In the genomic region with DNA sequence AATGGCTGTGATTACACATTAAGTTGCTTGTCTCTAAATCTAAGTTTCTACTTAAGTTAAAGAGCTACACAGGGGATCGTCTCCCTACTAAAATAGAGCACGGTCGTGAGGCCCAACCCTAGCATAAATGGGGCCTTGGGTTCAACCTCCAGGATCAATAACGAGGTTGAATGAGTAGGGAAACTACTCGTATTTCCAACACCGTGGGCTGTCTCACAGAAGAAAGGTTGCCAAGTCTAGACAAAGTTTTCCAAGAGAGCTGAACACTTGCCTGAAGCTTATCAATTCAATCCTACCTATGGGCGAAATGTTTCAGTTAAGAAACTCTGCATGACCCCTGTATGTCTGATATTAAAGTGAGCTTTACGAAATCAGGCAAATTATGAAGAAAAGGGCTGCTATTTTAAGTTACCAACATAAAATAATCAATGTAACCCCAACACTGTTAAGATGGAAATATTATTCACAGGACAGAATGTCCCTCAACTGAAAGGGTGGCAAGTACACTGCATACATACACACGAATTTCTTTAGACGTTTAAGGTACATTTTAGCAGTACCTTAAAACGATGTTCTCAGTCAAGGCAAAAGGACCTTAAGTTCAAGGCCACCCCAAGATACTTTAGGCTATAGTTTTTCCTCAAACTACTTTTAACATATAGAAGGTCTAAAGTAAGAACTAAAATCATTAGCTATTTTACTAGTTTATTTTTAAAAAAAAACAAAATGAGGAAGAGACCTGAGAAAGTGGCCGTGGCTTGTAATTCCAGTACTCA, we compare ENCODE assay signal across 8 mouse cellular contexts. TPM values are rescaled to one million over a fixed set of nuclear protein-coding genes. Genes with fewer than 3 reads are reported as not detected.
A peak's percentile ranks its signal among the peaks of the same experiment; 100 is the strongest.
DNase-seq lines count a peak whose midpoint lies in the region; ATAC-seq and TF ChIP-seq lines count a peak whose summit lies in the region.

No protein-coding gene starts in this region.

- H3K27ac ChIP-seq in lung, embryonic 16.5 days (ENCODE audit: low read length), result no peak overlapping the region
- H3K27ac ChIP-seq in forebrain, embryonic 12.5 days, result no peak overlapping the region
- no peak overlapping the region for H3K27ac ChIP-seq in limb, embryonic 13.5 days
- H3K27ac ChIP-seq in small intestine, adult 2 months (ENCODE audit: insufficient read depth, low read depth, low read length), result no peak overlapping the region

- DNase-seq in lung, postnatal 4 days, result no peak
- DNase-seq in ovary, postnatal 36 days (ENCODE audit: low spot score), result no peak
- DNase-seq in ovary, adult 18-20 months (ENCODE audit: low spot score), result no peak
- DNase-seq in spleen, postnatal 4 days (ENCODE audit: low spot score in 2 of 2), result no peak

- H3K36me3 ChIP-seq in lung, embryonic 16.5 days (ENCODE audit: control insufficient read depth, insufficient read depth, low read length), result peaks cover 8% of the 10 kb centered on the region
- H3K36me3 ChIP-seq in forebrain, embryonic 12.5 days (replicated peaks), result peaks cover 34% of the 10 kb centered on the region
- H3K36me3 ChIP-seq in limb, embryonic 13.5 days, result peaks cover 30% of the 10 kb centered on the region
- H3K36me3 ChIP-seq in small intestine, adult 2 months (ENCODE audit: control insufficient read depth, insufficient read depth, low read length), result peaks cover 8% of the 10 kb centered on the region; the same call in 1 of the 2 replicates

- H3K27me3 ChIP-seq in lung, embryonic 16.5 days (ENCODE audit: control insufficient read depth, insufficient read depth, low read depth, low read length), result no peaks in the 10 kb centered on the region
- no peaks in the 10 kb centered on the region for H3K27me3 ChIP-seq in forebrain, embryonic 12.5 days
- H3K27me3 ChIP-seq in limb, embryonic 13.5 days, result no peaks in the 10 kb centered on the region
- no peaks in the 10 kb centered on the region for H3K27me3 ChIP-seq in small intestine, adult 2 months (ENCODE audit: control insufficient read depth, insufficient read depth, low read length)

- TF ChIP-seq CTCF in small intestine, adult 2 months (IDR thresholded peaks at IDR 0.05; ENCODE audit: extremely low read depth, insufficient read length, insufficient replicate concordance, low read depth, low read length), result no peak

- no peak for TF ChIP-seq POLR2A in small intestine, adult 2 months (IDR thresholded peaks at IDR 0.05; ENCODE audit: low read depth, low read length)

- H3K4me3 ChIP-seq in lung, embryonic 16.5 days (ENCODE audit: low read length), result peak overlapping the region; percentile 96
- peak overlapping the region; percentile 90 for H3K4me3 ChIP-seq in forebrain, embryonic 12.5 days (replicated peaks)
- peak overlapping the region; percentile 92 for H3K4me3 ChIP-seq in limb, embryonic 13.5 days
- H3K4me3 ChIP-seq in small intestine, adult 2 months (ENCODE audit: low read depth, low read length), result peak overlapping the region; percentile 24; the same call in 1 of the 2 replicates

- ATAC-seq in lung, embryonic 16.5 days (ENCODE audit: low read depth), result no peak
- no peak for ATAC-seq in forebrain, embryonic 12.5 days (ENCODE audit: low FRiP score)
- no peak for ATAC-seq in limb, embryonic 13.5 days (ENCODE audit: low FRiP score, low read depth)

- H3K9me3 ChIP-seq in lung, embryonic 16.5 days (ENCODE audit: control insufficient read depth, low read length), result no peaks in the 10 kb centered on the region
- no peaks in the 10 kb centered on the region for H3K9me3 ChIP-seq in forebrain, embryonic 12.5 days
- H3K9me3 ChIP-seq in limb, embryonic 13.5 days, result no peaks in the 10 kb centered on the region

- peak overlapping the region; percentile 92 for H3K9ac ChIP-seq in lung, embryonic 16.5 days (ENCODE audit: low read length)
- peak overlapping the region; percentile 94 for H3K9ac ChIP-seq in forebrain, embryonic 12.5 days
- H3K9ac ChIP-seq in limb, embryonic 13.5 days, result peak overlapping the region; percentile 97

- H3K4me1 ChIP-seq in lung, embryonic 16.5 days (replicated peaks; ENCODE audit: control insufficient read depth, insufficient read depth, low read length), result peaks cover 14% of the 10 kb centered on the region
- H3K4me1 ChIP-seq in forebrain, embryonic 12.5 days, result peaks cover 24% of the 10 kb centered on the region
- H3K4me1 ChIP-seq in limb, embryonic 13.5 days, result peaks cover 34% of the 10 kb centered on the region
- H3K4me1 ChIP-seq in small intestine, adult 2 months (ENCODE audit: control insufficient read depth, insufficient read depth, insufficient read length, low read length), result peaks cover 5% of the 10 kb centered on the region; the same call in 1 of the 2 replicates

- H3K4me2 ChIP-seq in lung, embryonic 16.5 days (ENCODE audit: low read depth, low read length), result peak overlapping the region; percentile 81
- peak overlapping the region; percentile 75 for H3K4me2 ChIP-seq in forebrain, embryonic 12.5 days
- peak overlapping the region; percentile 74 for H3K4me2 ChIP-seq in limb, embryonic 13.5 days (replicated peaks)

- WGBS in lung, embryonic 16.5 days, result 29% methylated on average over 12 of the region's 12 CpGs
- WGBS in forebrain, embryonic 12.5 days, result 47% methylated on average over 12 of the region's 12 CpGs
- WGBS in limb, embryonic 13.5 days, result 39% methylated on average over 12 of the region's 12 CpGs
- 12% methylated on average over 12 of the region's 12 CpGs for WGBS in small intestine, adult 2 months

RNA-seq across cellular contexts. Expression of gene Pcnp, which starts 1.5 kb away (rescaled TPM):
- 207 and 226 TPM in 2 replicates for polyA plus RNA-seq in lung, embryonic 16.5 days (2015; fragmentation: Nextera tagmentation; extraction: Ambion mirVana)
- 316 and 329 TPM in 2 replicates for polyA plus RNA-seq in forebrain, embryonic 12.5 days (2016; fragmentation: Nextera tagmentation; extraction: Ambion mirVana)
- 264 and 269 TPM in 2 replicates for polyA plus RNA-seq in limb, embryonic 13.5 days (2015; fragmentation: Nextera tagmentation; extraction: Ambion mirVana)
- polyA plus RNA-seq in small intestine, adult 2 months (2012; rRNA removed), result 1.1 and 2.9 TPM in 2 replicates

RNA-seq across cellular contexts. Expression of gene Trmt10c, which starts 9.6 kb away (rescaled TPM):
- polyA plus RNA-seq in lung, embryonic 16.5 days (2015; fragmentation: Nextera tagmentation; extraction: Ambion mirVana), result 20.9 and 23.9 TPM in 2 replicates
- 29.5 and 31.0 TPM in 2 replicates for polyA plus RNA-seq in forebrain, embryonic 12.5 days (2016; fragmentation: Nextera tagmentation; extraction: Ambion mirVana)
- 28.0 and 28.6 TPM in 2 replicates for polyA plus RNA-seq in limb, embryonic 13.5 days (2015; fragmentation: Nextera tagmentation; extraction: Ambion mirVana)
- 1.6 and 1.7 TPM in 2 replicates for polyA plus RNA-seq in small intestine, adult 2 months (2012; rRNA removed)

RNA-seq across cellular contexts. Expression of gene Senp7, which starts 20.1 kb away (rescaled TPM):
- polyA plus RNA-seq in lung, embryonic 16.5 days (2015; fragmentation: Nextera tagmentation; extraction: Ambion mirVana), result 25.9 and 28.5 TPM in 2 replicates
- polyA plus RNA-seq in forebrain, embryonic 12.5 days (2016; fragmentation: Nextera tagmentation; extraction: Ambion mirVana), result 43.8 and 49.2 TPM in 2 replicates
- polyA plus RNA-seq in limb, embryonic 13.5 days (2015; fragmentation: Nextera tagmentation; extraction: Ambion mirVana), result 46.6 and 47.5 TPM in 2 replicates
- 0.32 and 0.72 TPM in 2 replicates for polyA plus RNA-seq in small intestine, adult 2 months (2012; rRNA removed)

RNA-seq across cellular contexts. Expression of gene Zbtb11, which starts 54.4 kb away (rescaled TPM):
- 18.3 and 18.7 TPM in 2 replicates for polyA plus RNA-seq in lung, embryonic 16.5 days (2015; fragmentation: Nextera tagmentation; extraction: Ambion mirVana)
- 19.6 and 20.4 TPM in 2 replicates for polyA plus RNA-seq in forebrain, embryonic 12.5 days (2016; fragmentation: Nextera tagmentation; extraction: Ambion mirVana)
- polyA plus RNA-seq in limb, embryonic 13.5 days (2015; fragmentation: Nextera tagmentation; extraction: Ambion mirVana), result 21.4 and 23.0 TPM in 2 replicates
- 1.6 and 2.4 TPM in 2 replicates for polyA plus RNA-seq in small intestine, adult 2 months (2012; rRNA removed)

Comparison
In these comparisons a context has a peak if more than half of its experiments do, and no peak if none do; other contexts are left out.
1. H3K4me3 ChIP-seq: peak in every context shown above with its lines; median percentile 96 in lung, embryonic 16.5 days; 92 in limb, embryonic 13.5 days; 90 in forebrain, embryonic 12.5 days; 24 in small intestine, adult 2 months.
2. RNA of gene Pcnp, which starts 1.5 kb away (polyA plus RNA-seq): 316 to 329 TPM in forebrain, embryonic 12.5 days, 264 to 269 TPM in limb, embryonic 13.5 days and 207 to 226 TPM in lung, embryonic 16.5 days; 1.1 to 2.9 TPM in small intestine, adult 2 months; every median in the first group is over 10 times any median in the second.
3. RNA of gene Senp7, which starts 20.1 kb away (polyA plus RNA-seq): 43.8 to 49.2 TPM in forebrain, embryonic 12.5 days, 46.6 to 47.5 TPM in limb, embryonic 13.5 days and 25.9 to 28.5 TPM in lung, embryonic 16.5 days; 0.32 to 0.72 TPM in small intestine, adult 2 months; every median in the first group is over 10 times any median in the second.
4. Peak in every context shown above with its lines, with median percentiles within 50 percentile points of each other: H3K4me2 ChIP-seq and H3K9ac ChIP-seq.